Mouse (Mus musculus) ES-Bruce4 (cell line): ENCODE data around the gene Hspbap1. TPM values are rescaled to one million over a fixed set of nuclear protein-coding genes. Genes with fewer than 3 reads are reported as not detected.

Source experiments
- H3K27ac ChIP-seq: 2 replicates; pipeline ENCODE4 v1.5.1; 2012; ENCODE audit warnings: low read length, inconsistent platforms; ENCODE audit not compliant: insufficient read depth
- H3K27me3 ChIP-seq: 2 replicates; pipeline ENCODE4 v1.6.1; 2012; ENCODE audit warnings: mild to moderate bottlenecking, low read length, inconsistent platforms; ENCODE audit not compliant: control insufficient read depth, poor library complexity, insufficient read depth, severe bottlenecking
- H3K36me3 ChIP-seq: 2 replicates; pipeline ENCODE4 v1.6.1; 2012; ENCODE audit warnings: inconsistent platforms, mild to moderate bottlenecking, low read length, moderate library complexity; ENCODE audit not compliant: control insufficient read depth, poor library complexity, insufficient read depth, severe bottlenecking
- H3K4me1 ChIP-seq: one replicate; pipeline ENCODE4 v1.8.1; 2011; ENCODE audit warnings: low read length; ENCODE audit not compliant: control insufficient read depth, insufficient read depth
- H3K4me3 ChIP-seq: 2 replicates; pipeline ENCODE4 v1.5.1; 2011; ENCODE audit warnings: low read depth, mild to moderate bottlenecking, low read length
- H3K9ac ChIP-seq: 2 replicates; pipeline ENCODE4 v1.6.1; 2012; ENCODE audit warnings: low read depth, mild to moderate bottlenecking, inconsistent platforms; ENCODE audit not compliant: poor library complexity, severe bottlenecking
- H3K9me3 ChIP-seq: replicated peaks from 2 replicates; pipeline ENCODE4 v1.6.1; 2012; ENCODE audit warnings: mild to moderate bottlenecking, low read length, inconsistent platforms; ENCODE audit not compliant: control insufficient read depth, poor library complexity, insufficient read depth, severe bottlenecking
- CTCF ChIP-seq: IDR thresholded peaks from one replicate; pipeline ENCODE4 v1.8.1; 2011; ENCODE audit warnings: low read depth, low read length
- EP300 ChIP-seq: IDR thresholded peaks from 2 replicates; pipeline ENCODE4 v1.6.1; 2011; ENCODE audit warnings: low read depth, low read length; ENCODE audit not compliant: insufficient read depth
- POLR2A ChIP-seq: IDR thresholded peaks from one replicate; pipeline ENCODE4 v1.8.1; 2011; ENCODE audit warnings: low read length; ENCODE audit not compliant: insufficient read depth
- polyA plus RNA-seq: library from polyadenylated mRNA; stranded (reverse); fragments of >200 nt; gene quantifications from 2 replicates; pipeline ENCODE4 v1.2.4, GENCODE M21; 2011; ENCODE audit warnings: low read depth; ENCODE audit not compliant: missing spikeins, insufficient read depth, insufficient read length

The Hspbap1 gene
- polyA plus RNA-seq, 1 experiment, result 72.5 TPM

DNA sequence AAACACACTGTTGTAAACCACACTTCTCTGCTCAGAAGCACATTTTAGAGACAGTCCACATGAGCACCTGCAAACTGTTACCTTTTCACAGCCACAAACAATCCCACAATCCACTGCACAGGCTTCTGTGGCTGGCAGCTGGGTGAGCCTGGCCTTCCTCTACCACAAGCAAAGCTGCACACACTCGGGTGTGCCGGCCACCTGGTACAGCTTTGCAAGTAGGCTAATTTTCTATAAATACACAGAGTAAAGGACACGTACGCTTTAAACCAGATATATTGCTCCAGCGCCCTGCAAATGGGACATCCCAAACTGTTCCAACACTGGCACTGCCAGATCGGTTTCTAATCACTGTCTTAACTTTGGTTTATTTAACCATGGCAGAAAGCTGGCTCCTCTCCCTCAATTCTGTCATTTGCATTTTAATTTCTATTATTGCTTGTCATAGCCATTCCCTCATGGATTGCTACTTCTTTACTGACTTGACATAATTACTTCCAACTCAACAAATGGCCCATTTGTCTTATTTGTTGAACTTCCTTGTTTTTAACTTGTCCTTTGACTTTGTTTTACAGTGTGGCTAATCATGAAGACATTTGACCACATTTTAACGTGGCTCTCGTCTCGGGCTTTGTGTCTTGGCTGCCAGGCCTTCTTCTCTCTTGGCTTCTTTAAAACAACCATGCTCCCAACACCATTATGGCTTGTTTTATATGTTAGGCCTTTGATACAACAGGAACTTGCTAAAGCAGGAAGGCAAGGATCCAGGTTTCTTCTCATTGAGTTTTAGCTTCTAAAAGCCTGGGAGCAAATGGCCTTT is 22.5 kb upstream of the Hspbap1 start:
- Histone ChIP-seq H3K27me3 (no peaks in the 10 kb centered on the region), H3K9me3 (no peaks in the 10 kb centered on the region), H3K9ac (no peak overlapping the region), H3K4me1 (no peaks in the 10 kb centered on the region), H3K27ac (no peak overlapping the region), H3K36me3 (no peaks in the 10 kb centered on the region), H3K4me3 (no peak overlapping the region)
- TF ChIP-seq CTCF, result no peak
- TF ChIP-seq POLR2A, result no peak
- no peak for TF ChIP-seq EP300

GRCm38 (mm10) chr16:35748237-35748603 is 22.0 kb upstream of the Hspbap1 start:
- H3K27ac ChIP-seq, result no peak overlapping the region
- no peak for TF ChIP-seq EP300
- TF ChIP-seq POLR2A, result no peak
- no peak for TF ChIP-seq CTCF
- H3K27me3 ChIP-seq, result no peaks in the 10 kb centered on the region
- H3K9ac ChIP-seq, result no peak overlapping the region
- no peaks in the 10 kb centered on the region for H3K9me3 ChIP-seq
- no peaks in the 10 kb centered on the region for H3K36me3 ChIP-seq
- no peaks in the 10 kb centered on the region for H3K4me1 ChIP-seq
- H3K4me3 ChIP-seq, result no peak overlapping the region

DNA sequence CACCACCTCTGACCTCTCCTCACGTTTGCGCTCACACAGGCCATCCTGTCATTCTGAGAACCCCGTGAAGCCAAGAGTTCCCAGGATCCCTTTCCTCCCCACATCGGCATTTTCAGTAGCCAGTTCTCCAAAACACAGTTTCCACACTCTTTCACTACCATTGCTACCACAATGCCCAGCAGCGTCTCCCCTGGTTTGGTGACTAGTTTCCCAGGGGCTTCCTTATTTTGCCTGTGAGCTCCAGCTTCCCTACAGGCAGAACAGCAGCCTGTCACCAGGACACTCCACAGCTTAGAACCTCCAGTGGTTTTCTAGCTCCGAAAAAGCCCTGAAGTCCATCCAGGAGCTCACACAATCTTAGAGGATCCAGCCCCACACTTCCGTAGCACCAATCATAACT is 20.8 kb upstream of the Hspbap1 start:
- Histone ChIP-seq H3K27ac (no peak overlapping the region), H3K4me1 (no peaks in the 10 kb centered on the region), H3K9me3 (no peaks in the 10 kb centered on the region), H3K9ac (no peak overlapping the region), H3K36me3 (no peaks in the 10 kb centered on the region), H3K4me3 (no peak overlapping the region), H3K27me3 (no peaks in the 10 kb centered on the region)
- TF ChIP-seq EP300, result no peak
- no peak for TF ChIP-seq CTCF
- TF ChIP-seq POLR2A, result no peak

DNA sequence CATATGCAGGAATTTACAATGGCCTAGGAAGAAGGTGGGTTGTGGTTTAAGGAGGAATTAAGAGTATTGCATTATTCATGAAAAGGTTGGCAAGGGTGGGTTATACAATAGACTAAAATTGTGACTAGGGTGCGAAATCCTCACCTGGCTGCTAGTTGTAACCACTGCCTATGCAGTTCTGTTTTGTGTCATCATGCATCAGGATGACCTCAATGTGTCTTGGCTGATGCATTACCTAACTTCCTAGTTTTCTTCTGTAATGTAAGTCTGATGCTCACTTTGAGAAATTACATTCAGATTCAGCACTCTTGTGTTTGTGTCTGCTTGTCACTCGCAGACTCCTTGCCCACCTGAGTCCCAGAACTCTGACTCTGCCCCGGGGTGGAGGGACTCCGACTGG is 18.3 kb upstream of the Hspbap1 start:
- Histone ChIP-seq H3K9ac (no peak overlapping the region), H3K4me1 (no peaks in the 10 kb centered on the region), H3K9me3 (no peaks in the 10 kb centered on the region), H3K4me3 (no peak overlapping the region), H3K36me3 (no peaks in the 10 kb centered on the region), H3K27ac (no peak overlapping the region), H3K27me3 (no peaks in the 10 kb centered on the region)
- no peak for TF ChIP-seq EP300

- TF ChIP-seq CTCF (no peak), EP300 (no peak), POLR2A (no peak)
- no peaks in the 10 kb centered on the region for H3K36me3 ChIP-seq
These were observed 16.2 kb upstream of the Hspbap1 start for GRCm38 (mm10) chr16:35753926-35754325.

GRCm38 (mm10) chr16:35755502-35756334 is 14.5 kb upstream of the Hspbap1 start:
- Histone ChIP-seq H3K27me3 (no peaks in the 10 kb centered on the region), H3K9ac (no peak overlapping the region), H3K4me3 (no peak overlapping the region), H3K9me3 (no peaks in the 10 kb centered on the region), H3K27ac (no peak overlapping the region), H3K36me3 (no peaks in the 10 kb centered on the region), H3K4me1 (no peaks in the 10 kb centered on the region)
- TF ChIP-seq POLR2A (no peak), EP300 (no peak), CTCF (no peak)

More at GRCm38 (mm10) chr16:35753926-35754325, 16.2 kb upstream of the Hspbap1 start:
- no peaks in the 10 kb centered on the region for H3K4me1 ChIP-seq
- H3K27ac ChIP-seq, result no peak overlapping the region
- no peak overlapping the region for H3K4me3 ChIP-seq
- no peaks in the 10 kb centered on the region for H3K27me3 ChIP-seq
- no peaks in the 10 kb centered on the region for H3K9me3 ChIP-seq
- H3K9ac ChIP-seq, result no peak overlapping the region
